Mouse (Mus musculus) E14TG2a.4 (cell line): ENCODE measurements around the gene Slc7a11.

ENCODE experiments used
- H3K27me3 ChIP-seq: 2 replicates; pipeline ENCODE4 v1.6.1; 2014; ENCODE audit warnings: low read length, control low read depth; ENCODE audit not compliant: insufficient read depth
- H3K36me3 ChIP-seq: 2 replicates; pipeline ENCODE4 v1.6.1; 2014; ENCODE audit warnings: low read length, control low read depth; ENCODE audit not compliant: insufficient read depth
- H3K4me1 ChIP-seq: replicated peaks from 2 replicates; pipeline ENCODE4 v1.6.1; 2014; ENCODE audit warnings: low read depth, low read length, control low read depth
- H3K4me3 ChIP-seq: replicated peaks from 2 replicates; pipeline ENCODE4 v1.5.1; 2014; ENCODE audit warnings: mild to moderate bottlenecking, low read length
- H3K9me3 ChIP-seq: 2 replicates; pipeline ENCODE4 v1.6.1; 2014; ENCODE audit warnings: low read length, control low read depth
- CTCF ChIP-seq: conservative IDR thresholded peaks from 2 replicates; pipeline ENCODE4 v1.5.1; 2014; ENCODE audit warnings: low read length
- NANOG ChIP-seq: IDR thresholded peaks from 2 replicates; pipeline ENCODE4 v1.6.1; 2014; ENCODE audit warnings: borderline replicate concordance, low read length, mixed read lengths
- POU5F1 ChIP-seq: IDR thresholded peaks from 2 replicates; pipeline ENCODE4 v1.6.1; 2014; ENCODE audit warnings: low read length, borderline replicate concordance

The Slc7a11 gene

GRCm38 (mm10) chr3:50262066-50262465 lies 181.3 kb downstream of the Slc7a11 start:
- H3K27me3 ChIP-seq, result no peaks in the 10 kb centered on the region
- no peaks in the 10 kb centered on the region for H3K9me3 ChIP-seq
- H3K36me3 ChIP-seq, result no peaks in the 10 kb centered on the region
- TF ChIP-seq POU5F1, result no peak
- no peak for TF ChIP-seq NANOG
- TF ChIP-seq CTCF, result no peak
- no peaks in the 10 kb centered on the region for H3K4me1 ChIP-seq
- no peak overlapping the region for H3K4me3 ChIP-seq

- TF ChIP-seq POU5F1, result no peak
- TF ChIP-seq CTCF, result no peak
- TF ChIP-seq NANOG, result no peak
- H3K36me3 ChIP-seq, result no peaks in the 10 kb centered on the region
- H3K9me3 ChIP-seq, result no peaks in the 10 kb centered on the region
- no peak overlapping the region for H3K4me3 ChIP-seq
- H3K4me1 ChIP-seq, result no peaks in the 10 kb centered on the region
- H3K27me3 ChIP-seq, result no peaks in the 10 kb centered on the region
These were observed 182.7 kb downstream of the Slc7a11 start for GRCm38 (mm10) chr3:50260667-50261066.

DNA sequence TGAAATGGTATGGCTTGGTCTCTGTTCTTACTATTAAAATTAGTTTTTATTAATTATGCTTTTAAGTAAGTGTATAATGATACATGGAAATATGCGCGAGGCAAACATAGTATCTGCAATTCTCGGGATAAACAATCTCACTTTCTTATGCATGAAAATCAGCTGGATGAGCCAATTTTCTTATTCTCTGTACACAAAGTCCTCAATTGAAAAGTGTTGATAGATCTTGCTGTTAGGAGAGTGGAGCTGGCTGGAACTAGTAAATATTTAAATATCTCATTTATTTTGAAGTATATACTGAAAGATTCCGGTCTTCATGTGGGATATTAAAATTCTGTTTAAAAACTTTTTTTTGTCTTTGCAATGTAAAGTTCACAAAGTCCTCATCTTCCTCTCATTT lies 184.6 kb downstream of the Slc7a11 start:
- Histone ChIP-seq H3K4me1 (no peaks in the 10 kb centered on the region), H3K27me3 (no peaks in the 10 kb centered on the region), H3K9me3 (no peaks in the 10 kb centered on the region), H3K36me3 (no peaks in the 10 kb centered on the region), H3K4me3 (no peak overlapping the region)
- no peak for TF ChIP-seq NANOG
- TF ChIP-seq POU5F1, result no peak
- TF ChIP-seq CTCF, result no peak

- Histone ChIP-seq H3K36me3 (no peaks in the 10 kb centered on the region), H3K4me1 (no peaks in the 10 kb centered on the region), H3K4me3 (no peak overlapping the region)
These were observed 193.7 kb downstream of the Slc7a11 start for GRCm38 (mm10) chr3:50249598-50250300.

GRCm38 (mm10) chr3:50235990-50236389 lies 207.4 kb downstream of the Slc7a11 start:
- Histone ChIP-seq H3K27me3 (no peaks in the 10 kb centered on the region), H3K4me3 (no peak overlapping the region), H3K4me1 (no peaks in the 10 kb centered on the region), H3K36me3 (no peaks in the 10 kb centered on the region), H3K9me3 (no peaks in the 10 kb centered on the region)
- TF ChIP-seq POU5F1 (no peak), NANOG (no peak), CTCF (no peak)

More at GRCm38 (mm10) chr3:50249598-50250300, 193.7 kb downstream of the Slc7a11 start:
- TF ChIP-seq NANOG, result no peak
- no peak for TF ChIP-seq CTCF
- no peak for TF ChIP-seq POU5F1
- Histone ChIP-seq H3K9me3 (no peaks in the 10 kb centered on the region), H3K27me3 (no peaks in the 10 kb centered on the region)

DNA sequence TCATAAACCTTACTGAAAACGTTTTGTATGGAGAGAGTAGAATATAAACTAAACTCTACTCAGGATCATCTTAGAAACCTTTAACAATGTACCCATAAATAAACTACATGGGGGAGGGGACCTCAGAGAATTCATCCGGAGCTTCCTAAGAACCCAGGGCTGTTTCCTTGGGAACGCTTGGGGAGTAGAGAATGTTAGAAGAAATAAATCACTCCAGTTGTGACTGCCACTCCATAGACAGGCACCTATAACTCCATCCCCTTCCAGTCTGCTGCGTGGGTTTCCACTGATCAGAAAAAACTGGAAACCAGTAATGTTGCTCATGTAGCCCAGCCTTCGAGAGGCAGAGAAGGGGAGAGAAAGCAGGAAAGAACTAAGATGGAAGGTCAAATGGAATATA lies 210.3 kb downstream of the Slc7a11 start:
- H3K9me3 ChIP-seq, result no peaks in the 10 kb centered on the region
- TF ChIP-seq POU5F1, result no peak
- no peak for TF ChIP-seq CTCF
- no peak overlapping the region for H3K4me3 ChIP-seq
- H3K36me3 ChIP-seq, result no peaks in the 10 kb centered on the region
- no peaks in the 10 kb centered on the region for H3K4me1 ChIP-seq
- H3K27me3 ChIP-seq, result no peaks in the 10 kb centered on the region

- no peak overlapping the region for H3K4me3 ChIP-seq
- TF ChIP-seq NANOG (no peak), POU5F1 (no peak), CTCF (no peak)
- H3K36me3 ChIP-seq, result no peaks in the 10 kb centered on the region
- H3K27me3 ChIP-seq, result no peaks in the 10 kb centered on the region
- no peaks in the 10 kb centered on the region for H3K4me1 ChIP-seq
- no peaks in the 10 kb centered on the region for H3K9me3 ChIP-seq
These were observed 218.9 kb downstream of the Slc7a11 start for GRCm38 (mm10) chr3:50224390-50225114.

- 0 out of 2 replicates have a peak, but pooled peaks cover 11% of the 10 kb centered on the region for H3K27me3 ChIP-seq
- H3K36me3 ChIP-seq, result no peaks in the 10 kb centered on the region
- TF ChIP-seq NANOG (no peak), CTCF (no peak)
- no peaks in the 10 kb centered on the region for H3K4me1 ChIP-seq
- no peaks in the 10 kb centered on the region for H3K9me3 ChIP-seq
- H3K4me3 ChIP-seq, result no peak overlapping the region
These were observed 223.0 kb downstream of the Slc7a11 start for GRCm38 (mm10) chr3:50220454-50220853.

DNA sequence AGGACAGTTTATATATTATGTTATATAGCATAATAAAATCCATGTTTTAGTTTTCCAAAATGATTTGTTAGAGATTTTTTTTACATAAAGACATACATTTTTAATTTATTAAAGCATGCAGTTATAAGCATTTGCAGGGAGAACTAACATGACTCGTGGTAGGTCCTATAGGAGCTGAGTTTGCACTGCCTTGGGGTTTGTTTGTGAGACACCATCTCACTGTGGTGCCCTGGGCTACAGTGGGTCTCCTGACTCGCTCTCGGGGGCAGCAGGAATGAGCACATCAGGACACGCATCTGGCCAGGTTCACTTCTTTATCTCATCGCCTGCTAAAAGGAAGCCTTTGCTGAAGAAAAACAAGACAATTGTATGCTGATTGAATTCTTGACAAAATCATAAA lies 257.0 kb downstream of the Slc7a11 start:
- Histone ChIP-seq H3K4me3 (no peak overlapping the region), H3K36me3 (no peaks in the 10 kb centered on the region), H3K27me3 (no peaks in the 10 kb centered on the region), H3K4me1 (no peaks in the 10 kb centered on the region), H3K9me3 (no peaks in the 10 kb centered on the region)
- TF ChIP-seq NANOG, result no peak
- TF ChIP-seq CTCF, result no peak
- TF ChIP-seq POU5F1, result no peak
